Mouse (Mus musculus) hindbrain, embryonic 13.5 days (tissue): ENCODE results near the gene Hoxa2. TPM values are rescaled to one million over a fixed set of nuclear protein-coding genes. Genes with fewer than 3 reads are reported as not detected.

ENCODE experiments used
- ATAC-seq: fragments of 200-750 bp; cut with Nextera tagmentation; 2 replicates; pipeline ENCODE4 v1.8.0; 2017; ENCODE audit warnings: moderate TSS enrichment; ENCODE audit not compliant: low FRiP score
- H3K27ac ChIP-seq: fragments of 300-500 bp; sonication (generic); 2 replicates; pipeline ENCODE4 v1.5.1; 2015; ENCODE audit warnings: inconsistent platforms, mild to moderate bottlenecking, moderate library complexity
- H3K27me3 ChIP-seq: fragments of 300-500 bp; sonication (generic); 2 replicates; pipeline ENCODE4 v1.6.1; 2015; ENCODE audit warnings: mild to moderate bottlenecking, inconsistent platforms
- H3K36me3 ChIP-seq: fragments of 300-500 bp; sonication (generic); 2 replicates; pipeline ENCODE4 v1.6.1; 2015; ENCODE audit warnings: mild to moderate bottlenecking, inconsistent platforms
- H3K4me1 ChIP-seq: fragments of 300-500 bp; sonication (generic); replicated peaks from 2 replicates; pipeline ENCODE4 v1.6.1; 2015; ENCODE audit warnings: inconsistent platforms
- H3K4me2 ChIP-seq: fragments of 300-500 bp; sonication (generic); 2 replicates; pipeline ENCODE4 v1.6.1; 2015; ENCODE audit warnings: inconsistent platforms, mild to moderate bottlenecking, moderate library complexity
- H3K4me3 ChIP-seq: fragments of 300-500 bp; sonication (generic); 2 replicates; pipeline ENCODE4 v1.5.1; 2015; ENCODE audit warnings: mild to moderate bottlenecking, inconsistent platforms
- H3K9ac ChIP-seq: fragments of 300-500 bp; sonication (generic); 2 replicates; pipeline ENCODE4 v1.6.1; 2015; ENCODE audit warnings: mild to moderate bottlenecking, inconsistent platforms
- H3K9me3 ChIP-seq: fragments of 300-500 bp; sonication (generic); 2 replicates; pipeline ENCODE4 v1.6.1; 2016; ENCODE audit warnings: inconsistent platforms
- WGBS: fragments of 180-500 bp; shearing (Covaris S2); methylation state at CpG from one replicate; pipeline ENCODE4 v1.1.7; 2015; 5-methylcytosine and 5-hydroxymethylcytosine counted together
- polyA plus RNA-seq: library from polyadenylated mRNA; unstranded; fragments of >200 nt; fragmentation: Nextera tagmentation; extraction: Ambion mirVana; gene quantifications from 2 replicates; pipeline ENCODE4 v1.2.1, GENCODE M21; 2015

Gene Hoxa2
- polyA plus RNA-seq = 39.1 and 40.2 TPM in 2 replicates

DNA sequence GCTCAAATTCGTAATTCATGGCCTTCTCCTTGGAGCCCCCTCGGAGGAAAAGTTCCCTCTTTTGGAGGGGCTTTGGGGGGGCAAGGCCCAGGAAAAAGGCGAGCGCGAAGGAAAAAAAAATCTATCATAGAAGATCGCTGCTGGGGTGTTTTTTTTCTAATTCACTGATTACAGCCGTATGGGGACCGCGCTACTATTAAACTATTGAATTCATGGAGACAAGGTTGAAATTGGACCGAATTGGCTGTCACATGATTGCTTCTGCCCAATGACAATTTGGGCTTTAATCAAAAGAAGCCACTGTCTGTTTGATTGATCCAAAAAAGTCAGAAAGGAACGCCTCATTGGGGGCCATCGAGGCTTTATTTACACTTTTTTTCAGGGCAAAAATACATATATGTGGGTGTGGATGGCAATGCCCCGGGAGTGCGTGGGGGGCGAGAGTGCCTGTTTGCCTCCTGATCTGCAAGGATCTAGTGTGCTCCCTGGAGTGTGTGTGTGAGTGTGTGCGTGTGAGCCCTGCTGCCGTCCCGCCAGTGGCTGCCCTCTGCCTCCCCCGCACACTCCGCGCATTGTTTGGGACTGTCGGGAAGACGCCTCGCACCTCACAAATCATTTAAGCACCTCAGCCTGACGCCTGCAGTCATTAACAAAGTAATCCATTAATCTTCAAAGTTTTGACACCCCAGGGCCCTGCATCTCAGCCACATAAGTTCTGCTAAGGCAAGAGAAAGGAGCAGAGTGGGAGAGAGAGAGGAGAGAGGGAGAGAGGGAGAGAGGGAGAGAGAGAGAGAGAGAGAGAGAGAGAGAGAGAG, at the start of gene Hoxa2:
Gene Hoxa2 (minus strand): TSS at position 206 of the 815 bp plus-strand sequence.
- WGBS = under 1% methylated on average over 25 of the region's 25 CpGs
- peaks cover 24% of the 10 kb centered on the region for H3K4me1 ChIP-seq

DNA sequence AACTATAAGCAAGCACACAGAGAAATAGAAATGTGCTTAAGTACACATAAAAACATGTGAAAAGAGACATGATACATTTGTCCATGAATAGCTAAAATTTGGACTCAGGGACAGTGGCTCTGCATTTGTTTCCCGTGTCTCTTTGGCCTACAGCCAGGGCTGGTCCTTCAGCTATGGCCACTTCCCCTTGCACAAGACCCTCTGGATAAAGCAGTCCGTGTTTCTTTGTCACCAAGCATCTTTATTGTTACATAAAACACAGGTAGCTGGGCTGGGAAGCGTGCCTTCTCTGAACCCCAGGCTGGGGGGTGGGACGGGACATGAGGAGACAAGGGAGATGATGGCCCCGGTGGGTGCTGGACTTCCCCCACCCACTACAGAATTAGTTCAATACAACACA, 49.6 kb upstream of the Hoxa2 start:
- Histone ChIP-seq H3K36me3 (no peaks in the 10 kb centered on the region), H3K27me3 (peaks cover 99% of the 10 kb centered on the region), H3K4me1 (peaks cover 38% of the 10 kb centered on the region), H3K9ac (no peak overlapping the region), H3K27ac (no peak overlapping the region), H3K4me2 (no peak overlapping the region), H3K4me3 (no peak overlapping the region), H3K9me3 (no peaks in the 10 kb centered on the region)
- ATAC-seq = no peak
- WGBS = 24% methylated on average over 5 of the region's 5 CpGs

More for the DNA sequence above, at the start of gene Hoxa2:
- ATAC-seq = peak; percentile 74
- Histone ChIP-seq H3K27me3 (peaks cover 16% of the 10 kb centered on the region; the same call in 1 of the 2 replicates), H3K4me2 (peak within 1 kb of the TSS; percentile 88), H3K9ac (peak within 1 kb of the TSS; percentile 100), H3K4me3 (peak within 1 kb of the TSS; percentile 70), H3K9me3 (no peaks in the 10 kb centered on the region), H3K36me3 (peaks cover under 1% of the 10 kb centered on the region; the same call in 1 of the 2 replicates), H3K27ac (peak within 1 kb of the TSS; percentile 100)

GRCm38 (mm10) chr6:52213119-52213986, 48.7 kb upstream of the Hoxa2 start, which contains the start of the genes Hoxa3 and Gm28308:
TSS of gene Hoxa3 (minus strand) at chr6:52213336.
TSS of gene Gm28308 (minus strand) at chr6:52213339.
- Histone ChIP-seq H3K9ac (peak within 1 kb of the TSS; percentile 49), H3K27me3 (peaks cover 99% of the 10 kb centered on the region), H3K9me3 (no peaks in the 10 kb centered on the region), H3K4me1 (peaks cover 47% of the 10 kb centered on the region), H3K4me3 (peak within 1 kb of the TSS; percentile 34), H3K27ac (peak within 1 kb of the TSS; percentile 82), H3K4me2 (peak within 1 kb of the TSS; percentile 64), H3K36me3 (no peaks in the 10 kb centered on the region)
- 6% methylated on average over 38 of the region's 38 CpGs for WGBS
- no peak for ATAC-seq

- peak overlapping the region; percentile 34 for H3K4me3 ChIP-seq
- WGBS = 1% methylated on average over 22 of the region's 22 CpGs
- H3K9me3 ChIP-seq = no peaks in the 10 kb centered on the region
- H3K36me3 ChIP-seq = no peaks in the 10 kb centered on the region
- peak overlapping the region; percentile 64 for H3K4me2 ChIP-seq
- peaks cover 99% of the 10 kb centered on the region for H3K27me3 ChIP-seq
- peaks cover 50% of the 10 kb centered on the region for H3K4me1 ChIP-seq
- ATAC-seq = no peak
- H3K9ac ChIP-seq = peak overlapping the region; percentile 49; the same call in 1 of the 2 replicates
- H3K27ac ChIP-seq = peak overlapping the region; percentile 82
Observed at GRCm38 (mm10) chr6:52212556-52213118, 48.0 kb upstream of the Hoxa2 start.

GRCm38 (mm10) chr6:52211961-52212360, 47.3 kb upstream of the Hoxa2 start:
- H3K4me1 ChIP-seq = peaks cover 43% of the 10 kb centered on the region
- H3K36me3 ChIP-seq = no peaks in the 10 kb centered on the region
- peaks cover 99% of the 10 kb centered on the region for H3K27me3 ChIP-seq
- H3K4me2 ChIP-seq = peak overlapping the region; percentile 64
- WGBS = 4% methylated on average over 13 of the region's 13 CpGs
- peak overlapping the region; percentile 49 for H3K9ac ChIP-seq
- no peaks in the 10 kb centered on the region for H3K9me3 ChIP-seq
- H3K27ac ChIP-seq = peak overlapping the region; percentile 82
- peak overlapping the region; percentile 34 for H3K4me3 ChIP-seq
- ATAC-seq = no peak

- Histone ChIP-seq H3K36me3 (no peaks in the 10 kb centered on the region), H3K4me3 (peak overlapping the region; percentile 34), H3K9me3 (no peaks in the 10 kb centered on the region), H3K4me1 (peaks cover 40% of the 10 kb centered on the region), H3K27ac (peak overlapping the region; percentile 82), H3K9ac (peak overlapping the region; percentile 63), H3K27me3 (peaks cover 99% of the 10 kb centered on the region), H3K4me2 (peak overlapping the region; percentile 64)
- ATAC-seq = peak; percentile 38; the same call in 1 of the 2 replicates
- WGBS = 1% methylated on average over 37 of the region's 37 CpGs
Observed at GRCm38 (mm10) chr6:52211170-52211935, 46.7 kb upstream of the Hoxa2 start.

DNA sequence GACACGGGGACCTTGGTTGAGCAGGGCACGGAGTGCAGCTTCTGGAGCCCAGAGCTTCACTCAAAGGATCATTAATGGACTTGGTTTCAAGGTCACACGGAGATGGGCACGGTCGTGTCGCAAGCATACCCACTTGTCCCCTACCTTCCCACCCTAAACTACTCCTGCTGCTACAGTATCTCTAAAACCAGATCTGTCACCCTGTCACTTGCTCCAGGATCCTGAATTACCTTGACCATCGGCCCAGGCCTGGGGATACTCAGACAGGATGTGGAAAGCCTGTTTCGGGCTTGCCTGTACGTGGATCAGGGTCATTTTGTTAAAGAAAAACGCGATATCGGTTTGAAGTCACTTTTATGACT, 45.0 kb upstream of the Hoxa2 start:
- H3K9ac ChIP-seq = peak overlapping the region; percentile 70
- 9% methylated on average over 12 of the region's 12 CpGs for WGBS
- H3K4me2 ChIP-seq = peak overlapping the region; percentile 64
- no peaks in the 10 kb centered on the region for H3K36me3 ChIP-seq
- peaks cover 45% of the 10 kb centered on the region for H3K4me1 ChIP-seq
- H3K9me3 ChIP-seq = no peaks in the 10 kb centered on the region
- peaks cover 99% of the 10 kb centered on the region for H3K27me3 ChIP-seq
- peak overlapping the region; percentile 58 for H3K4me3 ChIP-seq
- ATAC-seq = no peak
- H3K27ac ChIP-seq = peak overlapping the region; percentile 91

- peak overlapping the region; percentile 64 for H3K4me2 ChIP-seq
- H3K9ac ChIP-seq = peak overlapping the region; percentile 70; the same call in 1 of the 2 replicates
- H3K27me3 ChIP-seq = peaks cover 99% of the 10 kb centered on the region
- peak overlapping the region; percentile 91 for H3K27ac ChIP-seq
- peaks cover 49% of the 10 kb centered on the region for H3K4me1 ChIP-seq
- 0 out of 2 replicates have a peak, but pooled peaks have one; percentile 1 for ATAC-seq
- H3K4me3 ChIP-seq = peak overlapping the region; percentile 58
- no peaks in the 10 kb centered on the region for H3K9me3 ChIP-seq
- no peaks in the 10 kb centered on the region for H3K36me3 ChIP-seq
- 4% methylated on average over 18 of the region's 18 CpGs for WGBS
Observed at GRCm38 (mm10) chr6:52208868-52209684, 44.4 kb upstream of the Hoxa2 start.

- Histone ChIP-seq H3K27me3 (peaks cover 99% of the 10 kb centered on the region), H3K4me2 (peak within 1 kb of the TSS; percentile 64), H3K4me1 (peaks cover 57% of the 10 kb centered on the region), H3K27ac (peak within 1 kb of the TSS; percentile 95), H3K4me3 (peak within 1 kb of the TSS; percentile 58), H3K36me3 (no peaks in the 10 kb centered on the region), H3K9ac (peak within 1 kb of the TSS; percentile 77), H3K9me3 (no peaks in the 10 kb centered on the region)
- under 1% methylated on average over 47 of the region's 47 CpGs for WGBS
- peak; percentile 14; the same call in 1 of the 2 replicates for ATAC-seq
Observed at GRCm38 (mm10) chr6:52208072-52208867, 43.6 kb upstream of the Hoxa2 start, which contains the start of gene Hoxa6. TSS of gene Hoxa6 (minus strand) at chr6:52208722.

- Histone ChIP-seq H3K4me2 (peak overlapping the region; percentile 64), H3K27ac (peak overlapping the region; percentile 95), H3K4me3 (peak overlapping the region; percentile 58), H3K9me3 (no peaks in the 10 kb centered on the region), H3K27me3 (peaks cover 99% of the 10 kb centered on the region), H3K36me3 (no peaks in the 10 kb centered on the region), H3K4me1 (peaks cover 53% of the 10 kb centered on the region), H3K9ac (peak overlapping the region; percentile 77)
- no peak for ATAC-seq
Observed at GRCm38 (mm10) chr6:52207684-52207976, 43.0 kb upstream of the Hoxa2 start.
